Mouse (Mus musculus): ENCODE measurements at regions not wholly inside any gene's neighbourhood (a gene's known extent, or its start where the extent isn't known, plus 50 kb on each side); places are given as distances from the start of the nearest gene placed in this dataset.

GRCm38 (mm10) chrX:99340223-99340622 lies 130.8 kb downstream of the Pja1 start:
- DNase-seq (ENCODE audit: low read depth, low spot score), result no peak

DNA sequence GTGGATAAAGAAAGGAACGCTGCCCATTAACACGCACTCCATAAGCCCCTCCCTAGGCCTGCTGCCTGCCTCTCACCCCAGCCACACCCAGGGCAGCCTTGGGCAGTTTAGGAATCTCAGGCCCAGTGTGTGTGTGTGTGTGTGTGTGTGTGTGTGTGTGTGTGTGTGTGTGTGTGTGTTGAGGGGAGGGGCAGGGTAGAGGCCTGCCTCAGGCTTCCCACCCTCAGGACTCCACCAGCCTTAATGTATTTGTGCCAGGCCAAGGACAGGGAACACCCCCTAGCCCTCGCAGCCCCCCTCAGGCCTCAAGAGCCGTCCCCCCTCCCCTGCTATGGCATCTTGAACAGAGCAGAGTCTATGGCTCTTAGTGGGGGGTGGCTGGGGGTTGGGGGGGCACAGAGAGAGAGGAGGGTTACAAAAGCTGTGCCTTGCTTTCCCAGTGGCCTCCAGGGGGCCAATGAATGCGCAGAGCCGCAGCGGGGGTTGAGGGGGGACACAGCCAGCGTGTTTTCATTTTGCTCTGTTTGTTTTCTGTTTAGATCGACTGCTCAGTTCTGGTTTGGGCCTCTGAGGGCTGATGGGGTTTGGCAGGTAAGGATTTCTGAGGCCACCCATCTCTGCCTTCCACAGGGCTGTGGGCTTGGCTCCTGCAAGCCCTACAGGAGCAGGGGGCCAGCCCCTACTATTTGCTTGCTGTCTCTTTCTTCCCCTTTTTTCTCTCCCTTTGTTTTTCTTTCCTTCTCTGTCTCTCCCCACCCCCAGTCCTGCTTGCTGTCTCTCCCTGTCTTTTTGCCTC lies 131.8 kb downstream of the Pja1 start:
- no peak for DNase-seq (ENCODE audit: low read depth, low spot score)

GRCm38 (mm10) chrX:99336616-99337553 lies 134.2 kb downstream of the Pja1 start:
- DNase-seq (ENCODE audit: low read depth, low spot score), result no peak

DNA sequence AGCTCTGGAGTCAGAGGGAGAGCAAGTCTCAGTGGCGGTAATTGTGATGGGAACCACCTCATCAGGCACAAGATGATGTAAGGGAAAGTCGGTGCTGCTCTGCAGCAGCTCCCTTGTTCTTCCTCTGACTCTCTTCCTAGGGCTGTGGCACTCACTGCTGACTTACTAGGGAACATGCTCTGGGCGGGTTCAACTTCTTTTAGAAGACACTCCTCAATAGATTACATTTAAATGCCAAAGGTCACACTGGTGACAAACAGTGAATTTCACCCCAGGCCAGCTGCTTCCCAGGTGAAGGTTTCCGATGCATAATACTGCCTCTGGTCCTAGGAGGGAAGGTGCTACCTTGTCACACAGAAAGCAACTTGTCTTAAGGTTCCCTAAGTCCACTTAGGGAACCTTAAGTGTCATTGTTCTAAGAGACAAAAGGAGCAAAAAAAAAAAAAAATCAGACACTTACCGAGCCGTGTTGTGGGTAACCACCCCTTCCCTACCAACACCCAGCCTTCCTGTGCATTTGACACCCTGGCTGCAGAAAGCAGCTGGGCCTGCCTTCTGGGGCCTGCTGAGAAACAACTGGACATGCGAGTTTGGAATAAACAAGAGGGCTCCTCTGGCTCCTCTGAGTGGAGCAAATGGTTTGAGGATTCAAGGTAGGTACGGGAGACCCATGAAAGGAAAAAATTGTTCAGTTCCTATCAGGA lies 135.0 kb downstream of the Pja1 start:
- no peak for DNase-seq (ENCODE audit: low read depth, low spot score)

DNA sequence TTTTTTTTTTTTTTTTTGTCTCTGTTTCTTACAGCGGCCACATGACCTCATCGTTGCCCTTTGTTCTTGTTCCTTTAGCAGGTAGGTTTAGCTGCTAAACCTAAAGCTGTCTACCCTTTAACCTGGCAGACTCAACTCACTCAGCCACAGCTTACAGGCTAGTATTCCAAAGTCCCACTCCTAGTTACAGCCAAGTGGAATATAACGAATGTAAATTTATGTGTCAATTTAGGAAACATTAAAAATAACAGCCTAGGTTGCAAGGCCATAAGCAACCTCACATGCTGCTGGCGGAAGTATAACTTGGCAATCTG lies 138.7 kb downstream of the Pja1 start:
- no peak for DNase-seq (ENCODE audit: low read depth, low spot score)

- no peak for DNase-seq (ENCODE audit: low read depth, low spot score)
Measured at GRCm38 (mm10) chrX:99331764-99332456, 139.2 kb downstream of the Pja1 start.

GRCm38 (mm10) chrX:99330386-99330785 lies 140.7 kb downstream of the Pja1 start:
- peak; percentile 78 for DNase-seq (ENCODE audit: low read depth, low spot score)

DNA sequence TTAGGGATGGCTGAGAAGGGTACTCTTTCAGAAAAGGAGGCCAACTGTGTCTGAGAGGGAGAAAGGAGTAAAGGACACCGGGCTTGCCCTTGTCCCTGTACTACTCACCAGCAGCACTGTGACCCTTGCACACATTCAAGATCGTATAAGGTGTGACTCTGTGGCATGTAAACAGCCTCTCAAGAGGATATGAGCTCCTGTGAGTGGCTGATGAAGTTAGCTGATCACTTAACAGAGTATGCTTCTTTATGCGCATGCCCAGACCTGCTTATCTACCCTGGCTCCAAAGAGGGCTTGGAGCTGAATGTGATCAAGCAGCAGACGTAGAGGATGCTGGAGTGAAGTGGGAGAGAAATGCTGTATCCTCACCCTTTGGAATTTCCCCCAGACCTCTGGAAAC lies 142.5 kb downstream of the Pja1 start:
- no peak for DNase-seq (ENCODE audit: low read depth, low spot score)

DNA sequence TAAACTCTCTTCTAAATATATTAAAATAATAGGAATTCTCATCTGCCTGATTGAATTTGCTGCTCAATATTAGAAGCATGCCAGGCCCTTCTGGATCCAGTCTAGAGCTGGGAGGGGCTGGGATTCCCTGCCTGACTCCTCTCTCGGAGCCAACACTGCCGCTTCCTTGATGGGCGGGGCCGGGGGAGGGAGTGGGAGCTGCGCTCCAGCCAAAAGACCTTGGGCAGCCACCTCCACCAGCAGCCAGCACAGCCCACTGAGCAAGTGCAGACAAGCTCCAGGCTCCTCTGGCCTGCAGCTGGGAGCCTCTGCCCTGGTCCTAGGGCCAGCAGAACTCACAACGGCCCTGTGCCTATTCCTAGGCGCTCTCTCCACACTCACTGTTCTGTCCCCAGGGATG lies 144.9 kb downstream of the Pja1 start:
- DNase-seq (ENCODE audit: low read depth, low spot score), result no peak

DNA sequence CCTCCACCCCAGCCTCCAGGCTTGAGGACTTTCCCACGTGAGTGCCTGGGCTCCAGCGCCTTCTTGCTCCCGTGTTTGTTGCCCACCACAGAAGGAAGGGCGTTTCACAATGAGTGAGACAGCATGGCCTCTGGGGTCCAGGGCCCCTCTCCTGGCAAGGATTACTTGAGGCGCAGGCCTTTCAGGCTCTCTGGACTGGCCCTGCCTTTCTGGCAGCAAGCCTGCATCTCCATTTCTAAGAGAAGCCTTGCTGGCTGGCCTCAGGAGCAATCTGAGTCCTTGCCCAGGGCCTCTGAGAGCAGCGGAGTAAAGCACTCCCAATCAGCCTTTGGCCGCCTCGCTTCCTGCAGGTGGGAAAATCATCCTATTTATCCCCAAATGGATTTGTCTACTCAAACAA lies 145.6 kb downstream of the Pja1 start:
- DNase-seq (ENCODE audit: low read depth, low spot score), result no peak

DNA sequence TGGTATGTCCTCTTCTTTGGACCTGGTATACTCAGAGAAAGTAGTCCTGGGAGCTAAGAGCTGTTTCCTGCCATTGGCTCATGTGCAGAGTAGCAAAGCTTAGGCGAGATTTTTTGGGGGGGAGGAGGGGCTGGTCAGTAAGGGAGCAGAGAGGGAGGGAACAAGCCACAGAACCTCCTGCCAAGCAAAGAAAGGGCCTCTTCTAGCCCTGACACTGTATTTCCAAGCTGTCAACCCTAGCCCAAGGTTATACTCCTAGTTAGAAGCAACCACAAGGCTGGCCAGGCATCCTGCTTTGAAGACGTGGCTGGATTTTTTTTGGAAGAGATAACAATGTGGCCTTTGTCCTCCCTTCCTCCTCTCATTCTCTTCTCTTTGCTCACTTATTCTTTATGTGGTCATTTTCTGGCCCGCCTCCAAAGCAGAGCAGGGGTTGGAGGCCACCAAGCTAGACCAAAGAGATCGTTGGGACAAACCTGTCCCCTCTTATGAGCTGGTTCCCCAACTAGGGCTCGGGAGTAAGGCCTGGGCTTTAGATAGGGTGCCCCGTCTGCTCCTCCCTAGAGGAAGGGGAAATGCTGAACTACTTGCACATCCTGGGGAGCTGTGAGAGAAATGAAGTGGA lies 146.4 kb downstream of the Pja1 start:
- no peak for DNase-seq (ENCODE audit: low read depth, low spot score)

- DNase-seq (ENCODE audit: low read depth, low spot score), result no peak
Measured at GRCm38 (mm10) chrX:99319791-99320190, 151.3 kb downstream of the Pja1 start.

DNA sequence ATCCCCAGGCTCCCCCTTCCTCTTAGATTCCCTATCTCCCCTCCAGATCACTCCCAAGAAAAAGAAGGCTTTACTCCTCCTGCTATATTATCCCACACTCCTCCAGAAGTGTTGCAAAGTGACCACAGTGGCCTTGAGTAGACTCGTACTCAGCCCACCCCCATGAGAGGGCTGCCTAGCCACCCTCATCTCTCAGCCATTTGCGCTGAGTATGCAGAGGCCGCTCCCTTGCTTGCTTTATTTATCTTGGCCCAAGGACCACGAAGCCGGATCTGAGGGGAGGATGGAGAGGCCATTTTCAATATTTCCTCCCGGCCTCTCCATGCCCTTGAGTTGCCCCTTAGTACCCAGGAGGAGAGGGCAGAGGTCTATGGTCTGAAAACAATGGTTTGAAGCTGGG lies 151.9 kb downstream of the Pja1 start:
- no peak for DNase-seq (ENCODE audit: low read depth, low spot score)

GRCm38 (mm10) chrX:99318141-99318540 lies 152.9 kb downstream of the Pja1 start:
- no peak for DNase-seq (ENCODE audit: low read depth, low spot score)

DNA sequence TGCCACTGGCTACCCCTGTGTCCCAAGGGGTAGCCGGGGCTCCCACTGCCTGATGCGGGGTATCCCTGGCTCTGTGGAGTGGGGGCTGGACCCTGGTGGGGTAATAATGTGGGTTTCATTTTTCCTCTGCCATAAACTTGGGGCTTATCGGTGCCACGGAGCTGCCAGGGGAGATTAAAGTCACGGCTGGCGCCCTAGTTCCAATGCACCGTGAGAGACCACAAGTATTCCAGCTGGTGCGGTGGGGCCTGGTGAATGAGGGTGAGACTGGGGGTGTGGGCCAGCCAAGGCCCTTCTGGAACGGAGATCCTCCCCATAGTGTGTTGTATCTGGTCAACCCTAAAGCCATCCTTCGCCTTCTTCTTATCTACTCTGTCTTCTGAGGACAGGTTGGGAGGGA lies 153.3 kb downstream of the Pja1 start:
- DNase-seq (ENCODE audit: low read depth, low spot score), result no peak

- no peak for DNase-seq (ENCODE audit: low read depth, low spot score)
Measured at GRCm38 (mm10) chrX:99316410-99317056, 154.5 kb downstream of the Pja1 start.

DNA sequence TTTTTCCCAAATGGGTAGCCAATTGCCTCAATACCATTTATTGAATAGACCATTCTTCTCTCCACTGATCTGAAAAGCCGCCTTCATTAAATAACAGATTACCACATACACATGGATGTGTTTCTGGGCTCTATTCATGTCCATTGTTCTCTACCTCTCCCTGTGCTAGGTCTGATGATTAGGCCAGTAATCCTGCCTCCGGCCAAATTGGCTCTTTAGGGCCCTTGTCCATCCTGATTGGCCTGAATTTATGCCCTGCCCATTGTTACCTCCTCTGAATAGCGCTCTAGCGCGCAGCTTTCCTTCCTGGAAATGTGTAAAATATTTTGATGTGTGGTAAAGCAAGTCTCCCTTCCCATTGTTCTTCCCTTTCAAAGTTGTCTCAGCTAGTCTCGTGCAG lies 163.2 kb downstream of the Efnb1 start:
- no peak for DNase-seq (ENCODE audit: low read depth, low spot score)

- DNase-seq (ENCODE audit: low read depth, low spot score), result no peak
Measured at GRCm38 (mm10) chrX:99294726-99295125, 158.8 kb downstream of the Efnb1 start.

DNA sequence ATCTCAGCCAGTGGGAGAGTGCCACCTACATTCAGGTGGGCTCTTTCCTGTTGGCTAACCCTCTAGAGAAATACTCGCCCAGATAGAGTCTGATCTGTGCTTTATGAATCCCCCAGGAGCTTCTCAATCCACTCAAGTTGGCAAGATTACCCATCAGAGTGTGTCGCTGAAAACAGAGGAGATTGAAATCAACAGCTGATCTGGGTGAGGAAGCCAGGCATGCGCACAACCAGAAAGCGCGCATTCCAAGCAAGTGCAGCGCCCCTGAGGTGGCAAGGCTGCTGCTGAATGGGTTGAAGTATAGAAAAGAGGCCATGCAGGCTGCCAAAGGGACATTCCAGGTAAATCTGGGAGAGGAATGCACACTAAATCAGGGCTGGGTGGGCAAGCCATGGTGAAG lies 158.0 kb downstream of the Efnb1 start:
- no peak for DNase-seq (ENCODE audit: low read depth, low spot score)

DNA sequence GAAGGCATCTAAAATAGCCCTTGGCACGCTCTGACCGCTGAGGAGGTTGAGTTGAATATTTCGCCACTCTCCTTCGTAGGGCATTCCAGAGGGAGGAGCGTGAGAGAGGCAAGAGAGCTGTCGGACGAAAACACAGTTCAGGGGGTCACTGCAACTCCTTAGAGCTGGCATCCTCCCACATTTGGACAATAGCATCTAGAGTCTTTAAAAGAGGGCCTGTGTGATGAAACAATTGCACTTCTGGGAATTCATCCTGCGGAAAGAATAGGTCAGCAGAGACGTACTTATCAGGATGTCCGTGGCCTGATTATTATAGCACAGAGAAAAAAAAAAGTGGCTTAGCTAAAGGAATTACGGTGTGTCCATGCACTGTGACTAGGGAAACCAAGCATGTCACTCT lies 156.8 kb downstream of the Efnb1 start:
- no peak for DNase-seq (ENCODE audit: low read depth, low spot score)

DNA sequence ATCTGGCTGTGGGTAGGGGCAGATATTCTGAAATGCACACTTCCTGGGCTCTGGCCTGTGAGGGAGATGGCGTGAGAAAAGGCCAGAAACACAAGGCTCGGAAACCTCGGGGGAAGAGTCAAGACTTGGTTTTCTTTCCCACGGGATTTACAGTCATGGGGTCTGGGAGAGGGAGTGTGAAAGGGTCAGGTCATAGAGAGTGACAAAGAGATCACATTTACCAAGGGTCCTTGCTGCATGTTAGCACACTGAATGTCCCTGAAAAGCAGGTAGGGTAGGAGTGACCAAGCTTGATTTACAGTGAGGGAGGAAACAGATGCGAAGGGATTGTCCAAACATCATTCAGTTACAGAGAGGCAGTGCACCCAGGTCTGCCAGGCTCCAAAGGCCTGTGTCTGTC lies 156.0 kb downstream of the Efnb1 start:
- no peak for DNase-seq (ENCODE audit: low read depth, low spot score)

Data from A20 (cell line).